ENCODE assay signal across 15 mouse cellular contexts in the genomic region with DNA sequence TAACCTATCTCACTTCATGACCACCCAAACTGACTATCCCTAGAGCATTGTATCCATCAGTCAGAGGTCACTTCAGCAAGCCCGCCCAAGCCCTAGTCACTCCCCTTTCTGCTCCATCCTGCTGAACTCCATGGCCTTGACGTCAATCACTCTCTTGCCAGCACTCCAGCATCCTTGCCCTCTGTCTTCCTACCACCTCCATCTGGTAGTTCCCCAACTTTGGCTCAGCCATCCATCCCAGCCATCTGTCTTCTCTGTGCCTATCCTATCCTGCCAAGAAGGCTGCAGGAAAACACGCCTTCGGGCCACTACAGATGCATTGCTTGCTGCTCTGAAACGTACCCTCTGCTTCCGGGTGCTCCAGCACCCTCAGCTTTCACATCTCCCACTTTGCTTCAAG. TPM values are rescaled to one million over a fixed set of nuclear protein-coding genes. Genes with fewer than 3 reads are reported as not detected.
DNase-seq lines count a peak whose midpoint lies in the region; ATAC-seq lines count a peak whose summit lies in the region.
"Had no signal": no experiment of that assay in that cellular context is flagged by ENCODE, and none has a peak within 500 bp of the region (broad histone marks: within the 10 kb centered on the region; RNA-seq: fewer than 3 reads in every experiment).

No protein-coding gene starts in this region.

- H3K4me1 ChIP-seq in hindbrain, embryonic 16.5 days (ENCODE audit: control insufficient read depth, insufficient read depth, low read depth, low read length), result no peaks in the 10 kb centered on the region
- no peaks in the 10 kb centered on the region for H3K4me1 ChIP-seq in hindbrain, embryonic 13.5 days (replicated peaks)
- H3K4me1 ChIP-seq: midbrain, embryonic 10.5 days had no signal

- H3K9me3 ChIP-seq in hindbrain, embryonic 16.5 days (ENCODE audit: control insufficient read depth, low read length), result no peaks in the 10 kb centered on the region
- H3K9me3 ChIP-seq in hindbrain, embryonic 13.5 days, result no peaks in the 10 kb centered on the region
- H3K9me3 ChIP-seq: midbrain, embryonic 10.5 days had no signal

- H3K27me3 ChIP-seq in hindbrain, embryonic 16.5 days (replicated peaks; ENCODE audit: control insufficient read depth, insufficient read depth, low read length), result no peaks in the 10 kb centered on the region
- no peaks in the 10 kb centered on the region for H3K27me3 ChIP-seq in hindbrain, embryonic 13.5 days

- H3K9ac ChIP-seq in hindbrain, embryonic 16.5 days (ENCODE audit: low read depth, low read length), result no peak overlapping the region
- no peak overlapping the region for H3K9ac ChIP-seq in hindbrain, embryonic 13.5 days

- WGBS in hindbrain, embryonic 16.5 days, result 76% methylated on average over 6 of the region's 6 CpGs
- 85% methylated on average over 6 of the region's 6 CpGs for WGBS in hindbrain, embryonic 13.5 days

- H3K4me3 ChIP-seq in hindbrain, embryonic 16.5 days (ENCODE audit: low read length), result no peak overlapping the region
- no peak overlapping the region for H3K4me3 ChIP-seq in hindbrain, embryonic 13.5 days
- H3K4me3 ChIP-seq: erythroblast, embryonic 14.5 days; midbrain, embryonic 10.5 days had no signal

- DNase-seq in brain, adult 2 months (ENCODE audit: low read depth, low spot score), result peak; percentile 99
- peak; percentile 93 for DNase-seq in cerebellum, adult 8-10 months
- DNase-seq in layer of hippocampus, adult 8-10 months (ENCODE audit: low spot score in 2 of 2), result peak; percentile 66 to 70
- no peak for DNase-seq in urinary bladder, adult 2 months (ENCODE audit: low spot score)
- DNase-seq in spleen, postnatal 10 days (ENCODE audit: low spot score in 2 of 2), result no peak
- DNase-seq: adrenal gland, postnatal 25 days; gastrocnemius, postnatal 36 days; liver; thymus, postnatal 36 days had no signal

- peak; percentile 67 for ATAC-seq in hindbrain, embryonic 16.5 days
- no peak for ATAC-seq in hindbrain, embryonic 13.5 days (ENCODE audit: low FRiP score)
- ATAC-seq in megakaryocyte progenitor cell, adult 5-6 weeks (replicated peaks; ENCODE audit: poor library complexity), result no peak
- ATAC-seq: CD4-positive, CD25-positive, alpha-beta regulatory T cell, adult 4 months had no signal

- no peak overlapping the region for H3K4me2 ChIP-seq in hindbrain, embryonic 16.5 days (ENCODE audit: low read length)
- no peak overlapping the region for H3K4me2 ChIP-seq in hindbrain, embryonic 13.5 days

- H3K36me3 ChIP-seq in hindbrain, embryonic 16.5 days (ENCODE audit: control insufficient read depth, insufficient read depth, low read length), result no peaks in the 10 kb centered on the region
- H3K36me3 ChIP-seq in hindbrain, embryonic 13.5 days, result no peaks in the 10 kb centered on the region
- H3K36me3 ChIP-seq: midbrain, embryonic 10.5 days had no signal

- no peak overlapping the region for H3K27ac ChIP-seq in hindbrain, embryonic 16.5 days (ENCODE audit: low read depth, low read length)
- H3K27ac ChIP-seq in hindbrain, embryonic 13.5 days, result no peak overlapping the region
- H3K27ac ChIP-seq: midbrain, embryonic 10.5 days had no signal

RNA-seq across cellular contexts. Expression of gene Mtch2, which starts 23.2 kb away (rescaled TPM):
- polyA plus RNA-seq in hindbrain, embryonic 16.5 days (2015; fragmentation: Nextera tagmentation; extraction: Ambion mirVana), result 256 and 257 TPM in 2 replicates
- polyA plus RNA-seq in hindbrain, embryonic 13.5 days (2015; fragmentation: Nextera tagmentation; extraction: Ambion mirVana), result 258 and 261 TPM in 2 replicates
- total RNA-seq in layer of hippocampus, adult 8-10 months (2022), result 100 to 1,000 TPM; 115 to 131 (median 120) TPM
- polyA plus RNA-seq in urinary bladder, adult 2 months (2012; rRNA removed), result 135 and 146 TPM in 2 replicates
- 155 and 176 TPM in 2 replicates for total RNA-seq in megakaryocyte progenitor cell, adult 5-6 weeks (2015)
- total RNA-seq in megakaryocyte progenitor cell, adult 5-6 weeks (2017), result 170 and 182 TPM in 2 replicates

RNA-seq across cellular contexts. Expression of gene Agbl2, which starts 41.3 kb away (rescaled TPM):
- polyA plus RNA-seq in hindbrain, embryonic 16.5 days (2015; fragmentation: Nextera tagmentation; extraction: Ambion mirVana), result 0.69 and 1.1 TPM in 2 replicates
- polyA plus RNA-seq in hindbrain, embryonic 13.5 days (2015; fragmentation: Nextera tagmentation; extraction: Ambion mirVana), result 0.78 and 1.7 TPM in 2 replicates
- 1 to 10 TPM; 1.1 to 2.0 (median 1.5) TPM for total RNA-seq in layer of hippocampus, adult 8-10 months (2022)
- 2.6 and 2.9 TPM in 2 replicates for polyA plus RNA-seq in urinary bladder, adult 2 months (2012; rRNA removed)
- 0.12 TPM in 1 of 2 replicates, not detected in the other for total RNA-seq in megakaryocyte progenitor cell, adult 5-6 weeks (2015)
- total RNA-seq in megakaryocyte progenitor cell, adult 5-6 weeks (2017), result 0.12 TPM in 1 of 2 replicates, not detected in the other
- polyA plus RNA-seq: CD4-positive, CD25-positive, alpha-beta regulatory T cell, adult 4 months; erythroblast, embryonic 14.5 days had no signal

Comparison
In these comparisons a context has a peak if more than half of its experiments do, and no peak if none do; other contexts are left out.
1. DNase-seq: peak in brain, adult 2 months (single experiment), cerebellum, adult 8-10 months (single experiment) and layer of hippocampus, adult 8-10 months (2 of 2); none in urinary bladder, adult 2 months (single experiment) and spleen, postnatal 10 days (0 of 2).